Mouse (Mus musculus): Measurements from ENCODE around the gene Cd82.

DNA sequence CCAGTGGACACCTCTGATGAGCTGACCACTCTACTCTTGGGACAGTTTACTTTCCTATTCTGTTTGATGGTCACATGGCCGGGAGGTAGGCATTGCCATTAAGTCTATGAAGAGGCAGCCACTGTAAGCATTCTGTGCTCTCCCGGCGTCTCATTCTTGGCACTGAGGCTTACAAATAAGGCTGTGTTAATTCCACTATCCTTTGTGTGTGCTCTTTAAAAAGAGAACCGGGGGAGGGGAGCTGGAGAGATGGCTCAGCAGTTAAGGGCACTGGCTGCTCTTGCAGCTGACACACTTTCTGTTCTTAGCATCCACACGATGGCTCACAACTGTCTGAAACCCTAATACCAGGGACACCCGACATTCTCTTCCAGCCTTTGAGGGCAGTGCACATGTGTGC is 71.7 kb downstream of the Cd82 start:
- TF ChIP-seq GATA1 (IDR thresholded peaks at IDR 0.05; ENCODE audit: low read length) (no peak), TAL1 (IDR thresholded peaks at IDR 0.05; ENCODE audit: low read length) (no peak)
